Mouse (Mus musculus): Measurements from ENCODE around the gene Bcl6b. TPM values are rescaled to one million over a fixed set of nuclear protein-coding genes. Genes with fewer than 3 reads are reported as not detected.

The Bcl6b gene
- polyA plus RNA-seq, 1 experiment from 2014 or later, result 22.0 TPM

DNA sequence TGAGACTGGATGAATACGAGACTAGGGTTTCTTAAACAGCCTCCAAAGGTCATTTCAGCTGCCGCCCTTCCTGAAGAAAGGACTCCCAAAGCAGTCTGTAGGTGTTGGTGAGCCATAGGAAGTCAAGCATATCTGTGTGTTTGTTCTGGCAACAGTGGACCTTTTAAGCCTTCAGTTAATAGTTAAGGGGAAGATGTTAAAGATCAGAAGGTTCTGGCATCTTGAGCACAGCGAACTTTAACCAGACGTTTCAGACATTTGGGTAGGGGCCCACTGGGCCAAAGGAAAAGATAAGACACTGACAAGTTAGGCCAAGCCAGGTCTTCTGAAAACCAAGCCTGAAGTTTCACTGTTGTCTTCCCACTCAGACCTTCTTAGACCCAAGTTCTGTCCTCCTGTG, 11.6 kb downstream of the Bcl6b start:
- Histone ChIP-seq H3K9me3 (replicated peaks; ENCODE audit: low read length) (no peaks in the 10 kb centered on the region), H3K4me2 (ENCODE audit: low read length) (no peak overlapping the region), H3K4me1 (replicated peaks; ENCODE audit: insufficient read depth, low read length) (peaks cover 16% of the 10 kb centered on the region), H3K9ac (ENCODE audit: low read depth, low read length) (no peak overlapping the region), H3K4me3 (replicated peaks; ENCODE audit: low read depth, low read length) (no peak overlapping the region), H3K27ac (peak overlapping the region; percentile 39), H3K36me3 (ENCODE audit: insufficient read depth, low read length) (no peaks in the 10 kb centered on the region), H3K27me3 (ENCODE audit: insufficient read depth, low read length) (peaks cover 8% of the 10 kb centered on the region)
- DNase-seq (ENCODE audit: low spot score) (no peak), ATAC-seq (replicated peaks; ENCODE audit: low FRiP score, low read depth) (no peak)
- 56% methylated on average over 4 of the region's 4 CpGs for WGBS
- TF ChIP-seq CTCF (IDR thresholded peaks at IDR 0.05; ENCODE audit: low read depth), result no peak

- TF ChIP-seq CTCF (IDR thresholded peaks at IDR 0.05; ENCODE audit: low read depth), result no peak
- H3K27me3 ChIP-seq (ENCODE audit: insufficient read depth, low read length), result peaks cover 8% of the 10 kb centered on the region
- H3K4me1 ChIP-seq (replicated peaks; ENCODE audit: insufficient read depth, low read length), result peaks cover 16% of the 10 kb centered on the region
- no peak overlapping the region for H3K4me2 ChIP-seq (ENCODE audit: low read length)
- H3K36me3 ChIP-seq (ENCODE audit: insufficient read depth, low read length), result no peaks in the 10 kb centered on the region
- H3K4me3 ChIP-seq (replicated peaks; ENCODE audit: low read depth, low read length), result no peak overlapping the region
- no peaks in the 10 kb centered on the region for H3K9me3 ChIP-seq (replicated peaks; ENCODE audit: low read length)
- WGBS, result 79% methylated on average over 3 of the region's 3 CpGs
- DNase-seq (ENCODE audit: low spot score), result no peak
- H3K9ac ChIP-seq (ENCODE audit: low read depth, low read length), result no peak overlapping the region
- no peak overlapping the region for H3K27ac ChIP-seq
- ATAC-seq (replicated peaks; ENCODE audit: low FRiP score, low read depth), result no peak
These were observed 13.5 kb downstream of the Bcl6b start for GRCm38 (mm10) chr11:70216103-70216502.

DNA sequence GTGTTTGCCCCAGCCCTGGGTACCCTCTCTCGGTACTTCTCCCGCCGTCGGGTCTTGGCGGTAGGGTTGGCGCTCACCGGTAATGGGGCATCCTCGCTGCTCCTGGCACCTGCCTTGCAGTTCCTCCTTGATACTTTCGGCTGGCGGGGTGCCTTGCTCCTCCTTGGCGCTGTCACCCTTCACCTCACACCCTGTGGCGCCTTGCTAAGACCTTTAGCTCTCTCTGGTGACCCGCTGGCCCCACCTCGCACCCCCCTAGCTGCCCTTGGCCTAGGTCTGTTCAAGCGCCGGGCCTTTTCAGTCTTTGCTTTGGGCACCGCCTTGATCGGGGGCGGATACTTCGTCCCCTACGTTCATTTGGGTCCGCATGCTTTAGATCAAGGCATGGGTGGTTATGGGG, 14.3 kb downstream of the Bcl6b start:
- ATAC-seq (replicated peaks; ENCODE audit: low FRiP score, low read depth) (no peak), DNase-seq (ENCODE audit: low spot score) (no peak)
- 15% methylated on average over 22 of the region's 22 CpGs for WGBS
- no peak overlapping the region for H3K27ac ChIP-seq
- peaks cover 16% of the 10 kb centered on the region for H3K4me1 ChIP-seq (replicated peaks; ENCODE audit: insufficient read depth, low read length)
- H3K4me3 ChIP-seq (replicated peaks; ENCODE audit: low read depth, low read length), result no peak overlapping the region
- H3K36me3 ChIP-seq (ENCODE audit: insufficient read depth, low read length), result no peaks in the 10 kb centered on the region
- TF ChIP-seq CTCF (IDR thresholded peaks at IDR 0.05; ENCODE audit: low read depth), result no peak
- H3K9ac ChIP-seq (ENCODE audit: low read depth, low read length), result no peak overlapping the region
- H3K4me2 ChIP-seq (ENCODE audit: low read length), result peak overlapping the region; percentile 50; the same call in 1 of the 2 replicates
- H3K9me3 ChIP-seq (replicated peaks; ENCODE audit: low read length), result no peaks in the 10 kb centered on the region
- peaks cover 8% of the 10 kb centered on the region for H3K27me3 ChIP-seq (ENCODE audit: insufficient read depth, low read length)

- DNase-seq (ENCODE audit: low spot score), result no peak
- Histone ChIP-seq H3K4me1 (replicated peaks; ENCODE audit: insufficient read depth, low read length) (peaks cover 16% of the 10 kb centered on the region), H3K4me2 (ENCODE audit: low read length) (peak overlapping the region; percentile 50), H3K36me3 (ENCODE audit: insufficient read depth, low read length) (no peaks in the 10 kb centered on the region), H3K9me3 (replicated peaks; ENCODE audit: low read length) (no peaks in the 10 kb centered on the region), H3K4me3 (replicated peaks; ENCODE audit: low read depth, low read length) (peak overlapping the region; percentile 23), H3K27ac (no peak overlapping the region), H3K9ac (ENCODE audit: low read depth, low read length) (peak overlapping the region; percentile 48; the same call in 1 of the 2 replicates), H3K27me3 (ENCODE audit: insufficient read depth, low read length) (peaks cover 8% of the 10 kb centered on the region)
- no peak for TF ChIP-seq CTCF (IDR thresholded peaks at IDR 0.05; ENCODE audit: low read depth)
- 10% methylated on average over 18 of the region's 18 CpGs for WGBS
- ATAC-seq (replicated peaks; ENCODE audit: low FRiP score, low read depth), result peak; percentile 15; the same call in 1 of the 2 replicates
These were observed 14.8 kb downstream of the Bcl6b start for GRCm38 (mm10) chr11:70214856-70215209.

DNA sequence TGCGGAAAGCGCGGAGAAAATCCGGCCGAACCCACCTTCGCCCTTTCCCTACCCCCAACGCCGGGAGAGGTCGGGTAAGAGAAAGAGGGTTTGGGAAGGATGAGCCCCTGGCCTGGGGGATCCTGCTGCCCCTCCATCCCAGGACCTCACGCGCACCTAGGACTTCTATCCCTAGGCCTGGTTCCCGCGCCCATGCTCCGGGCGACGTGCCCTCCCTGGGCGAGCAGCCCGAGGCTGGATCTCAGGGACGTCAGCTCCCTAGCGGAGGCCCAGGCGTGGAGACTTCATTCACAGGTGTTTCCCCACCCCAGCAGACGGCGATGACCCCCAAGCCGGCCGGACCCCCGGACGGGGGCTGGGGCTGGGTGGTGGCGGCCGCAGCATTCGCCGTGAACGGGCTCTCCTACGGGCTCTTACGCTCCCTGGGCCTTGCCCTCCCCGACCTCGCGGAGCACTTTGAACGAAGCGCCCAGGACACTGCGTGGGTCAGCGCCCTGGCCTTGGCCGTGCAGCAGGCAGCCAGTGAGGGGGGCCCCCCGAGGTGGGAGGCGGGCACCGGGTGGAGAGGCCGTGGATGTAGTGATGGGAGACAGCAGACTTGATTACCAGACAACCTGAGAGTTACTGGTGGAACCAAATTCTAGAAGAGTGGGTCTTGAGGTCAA, 15.3 kb downstream of the Bcl6b start:
- Histone ChIP-seq H3K4me3 (replicated peaks; ENCODE audit: low read depth, low read length) (peak overlapping the region; percentile 23), H3K4me1 (replicated peaks; ENCODE audit: insufficient read depth, low read length) (peaks cover 16% of the 10 kb centered on the region), H3K4me2 (ENCODE audit: low read length) (peak overlapping the region; percentile 50), H3K9me3 (replicated peaks; ENCODE audit: low read length) (no peaks in the 10 kb centered on the region), H3K27ac (no peak overlapping the region), H3K27me3 (ENCODE audit: insufficient read depth, low read length) (peaks cover 8% of the 10 kb centered on the region), H3K36me3 (ENCODE audit: insufficient read depth, low read length) (no peaks in the 10 kb centered on the region), H3K9ac (ENCODE audit: low read depth, low read length) (peak overlapping the region; percentile 48; the same call in 1 of the 2 replicates)
- no peak for DNase-seq (ENCODE audit: low spot score)
- TF ChIP-seq CTCF (IDR thresholded peaks at IDR 0.05; ENCODE audit: low read depth), result no peak
- peak; percentile 41; the same call in 1 of the 2 replicates for ATAC-seq (replicated peaks; ENCODE audit: low FRiP score, low read depth)
- WGBS, result 2% methylated on average over 46 of the region's 46 CpGs

DNA sequence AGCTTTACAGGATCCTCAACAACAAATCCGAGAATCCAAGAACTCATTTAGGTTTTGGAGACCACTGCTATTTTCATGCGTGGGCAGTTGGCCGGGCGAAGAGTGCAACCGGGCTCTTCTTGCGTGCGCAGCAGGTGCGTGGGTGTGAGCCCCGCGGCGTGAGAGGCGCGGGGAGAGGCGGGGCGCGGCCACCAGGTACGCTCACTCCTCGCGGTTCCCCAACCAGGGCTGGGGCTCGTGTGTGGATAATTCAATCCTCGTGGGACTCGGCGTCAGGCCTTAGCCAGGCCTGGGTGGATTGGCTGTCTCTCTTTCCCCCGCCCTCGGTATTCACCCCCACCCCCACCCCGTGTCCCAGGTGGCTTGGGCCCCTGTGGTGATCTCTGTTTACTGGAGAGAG, 15.9 kb downstream of the Bcl6b start:
- Histone ChIP-seq H3K9ac (ENCODE audit: low read depth, low read length) (peak overlapping the region; percentile 48; the same call in 1 of the 2 replicates), H3K4me2 (ENCODE audit: low read length) (peak overlapping the region; percentile 50), H3K4me1 (replicated peaks; ENCODE audit: insufficient read depth, low read length) (peaks cover 16% of the 10 kb centered on the region), H3K27me3 (ENCODE audit: insufficient read depth, low read length) (peaks cover 8% of the 10 kb centered on the region), H3K36me3 (ENCODE audit: insufficient read depth, low read length) (no peaks in the 10 kb centered on the region), H3K27ac (no peak overlapping the region), H3K9me3 (replicated peaks; ENCODE audit: low read length) (no peaks in the 10 kb centered on the region), H3K4me3 (replicated peaks; ENCODE audit: low read depth, low read length) (peak overlapping the region; percentile 23)
- DNase-seq (ENCODE audit: low spot score), result no peak
- TF ChIP-seq CTCF (IDR thresholded peaks at IDR 0.05; ENCODE audit: low read depth), result no peak
- WGBS, result 6% methylated on average over 26 of the region's 26 CpGs
- ATAC-seq (replicated peaks; ENCODE audit: low FRiP score, low read depth), result 0 out of 2 replicates have a peak, but pooled peaks have one; percentile 15

Data from kidney, postnatal 0 days (tissue).